Mouse (Mus musculus) hindbrain, embryonic 13.5 days (tissue): ENCODE measurements at regions not wholly inside any gene's neighbourhood (a gene's known extent, or its start where the extent isn't known, plus 50 kb on each side); places are given as distances from the start of the nearest gene placed in this dataset.
A peak's percentile ranks its signal among the peaks of the same experiment; 100 is the strongest.

ENCODE experiments used
- ATAC-seq: fragments of 200-750 bp; cut with Nextera tagmentation; 2 replicates; pipeline ENCODE4 v1.8.0; 2017; ENCODE audit warnings: moderate TSS enrichment; ENCODE audit not compliant: low FRiP score
- H3K27ac ChIP-seq: fragments of 300-500 bp; sonication (generic); 2 replicates; pipeline ENCODE4 v1.5.1; 2015; ENCODE audit warnings: inconsistent platforms, mild to moderate bottlenecking, moderate library complexity
- H3K27me3 ChIP-seq: fragments of 300-500 bp; sonication (generic); 2 replicates; pipeline ENCODE4 v1.6.1; 2015; ENCODE audit warnings: mild to moderate bottlenecking, inconsistent platforms
- H3K36me3 ChIP-seq: fragments of 300-500 bp; sonication (generic); 2 replicates; pipeline ENCODE4 v1.6.1; 2015; ENCODE audit warnings: mild to moderate bottlenecking, inconsistent platforms
- H3K4me1 ChIP-seq: fragments of 300-500 bp; sonication (generic); replicated peaks from 2 replicates; pipeline ENCODE4 v1.6.1; 2015; ENCODE audit warnings: inconsistent platforms
- H3K4me2 ChIP-seq: fragments of 300-500 bp; sonication (generic); 2 replicates; pipeline ENCODE4 v1.6.1; 2015; ENCODE audit warnings: inconsistent platforms, mild to moderate bottlenecking, moderate library complexity
- H3K4me3 ChIP-seq: fragments of 300-500 bp; sonication (generic); 2 replicates; pipeline ENCODE4 v1.5.1; 2015; ENCODE audit warnings: mild to moderate bottlenecking, inconsistent platforms
- H3K9ac ChIP-seq: fragments of 300-500 bp; sonication (generic); 2 replicates; pipeline ENCODE4 v1.6.1; 2015; ENCODE audit warnings: mild to moderate bottlenecking, inconsistent platforms
- H3K9me3 ChIP-seq: fragments of 300-500 bp; sonication (generic); 2 replicates; pipeline ENCODE4 v1.6.1; 2016; ENCODE audit warnings: inconsistent platforms
- WGBS: fragments of 180-500 bp; shearing (Covaris S2); methylation state at CpG from one replicate; pipeline ENCODE4 v1.1.7; 2015; 5-methylcytosine and 5-hydroxymethylcytosine counted together

DNA sequence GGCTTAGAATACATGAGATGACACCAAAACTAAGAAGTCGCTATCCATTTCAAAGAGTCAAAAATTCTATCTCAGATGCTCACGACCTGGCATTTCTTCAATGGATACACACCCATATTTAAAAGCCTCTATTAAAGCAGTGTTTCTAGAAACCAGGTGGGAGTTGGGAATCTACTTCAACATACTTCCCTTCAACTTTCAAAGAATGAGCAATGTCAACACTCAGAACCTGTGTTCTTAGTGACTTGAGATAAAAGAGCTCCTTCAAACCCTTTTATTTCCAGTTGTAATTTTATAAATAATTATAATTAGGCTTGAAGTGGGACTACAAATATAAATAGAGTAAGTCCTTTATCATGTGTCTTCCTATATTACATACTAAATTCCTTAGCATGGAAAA lies 747.0 kb upstream of the Chrm3 start:
- H3K4me2 ChIP-seq, result no peak overlapping the region
- H3K36me3 ChIP-seq, result no peaks in the 10 kb centered on the region

DNA sequence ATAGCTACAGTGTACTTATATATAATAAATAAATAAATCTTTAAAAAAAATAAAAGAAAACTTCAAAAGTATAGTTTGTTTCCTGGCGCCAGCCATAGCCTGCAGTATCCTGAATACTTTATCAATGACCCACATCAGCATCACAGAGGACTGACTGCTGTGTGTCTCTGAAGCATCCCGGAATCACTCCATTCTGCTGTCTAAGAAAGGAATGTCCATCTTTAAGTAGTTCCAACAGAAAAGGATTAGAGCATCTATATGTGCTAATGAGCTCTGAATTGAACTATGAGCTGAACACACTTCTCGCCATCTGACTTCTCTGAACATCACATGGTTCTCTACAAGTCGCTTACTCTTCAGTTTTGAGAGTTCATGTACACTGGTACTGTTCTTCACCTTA lies 745.8 kb upstream of the Chrm3 start:
- Histone ChIP-seq H3K4me3 (no peak overlapping the region), H3K27ac (no peak overlapping the region), H3K36me3 (no peaks in the 10 kb centered on the region), H3K4me2 (no peak overlapping the region), H3K9ac (no peak overlapping the region), H3K4me1 (no peaks in the 10 kb centered on the region), H3K9me3 (no peaks in the 10 kb centered on the region), H3K27me3 (no peaks in the 10 kb centered on the region)
- 85% methylated on average over 4 of the region's 4 CpGs for WGBS
- ATAC-seq, result no peak

More for the DNA sequence above, 747.0 kb upstream of the Chrm3 start:
- Histone ChIP-seq H3K9ac (no peak overlapping the region), H3K4me1 (no peaks in the 10 kb centered on the region), H3K27me3 (no peaks in the 10 kb centered on the region), H3K4me3 (no peak overlapping the region), H3K9me3 (no peaks in the 10 kb centered on the region), H3K27ac (no peak overlapping the region)
- no peak for ATAC-seq
- WGBS, result 91% methylated on average over 2 of the region's 2 CpGs

DNA sequence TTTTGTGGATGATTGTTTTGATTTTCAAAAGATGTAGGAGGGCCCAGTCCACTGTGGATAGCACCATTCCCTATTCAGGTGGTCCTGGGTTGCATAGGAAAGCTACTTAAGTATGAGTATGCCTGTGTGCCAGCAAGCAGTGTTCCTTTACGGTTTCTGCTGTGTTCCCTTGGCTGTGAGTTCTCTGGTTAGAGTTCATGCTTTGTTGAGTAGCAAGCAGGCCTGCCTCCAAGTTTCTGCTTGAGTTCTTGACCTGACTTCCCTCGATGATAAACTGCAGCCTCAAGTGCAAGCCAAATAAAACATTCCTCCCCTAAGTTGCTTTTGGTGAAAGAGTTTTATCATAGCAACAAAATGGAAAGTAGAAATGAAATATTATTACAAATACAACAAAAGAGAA lies 744.9 kb upstream of the Chrm3 start:
- Histone ChIP-seq H3K27me3 (no peaks in the 10 kb centered on the region), H3K9me3 (no peaks in the 10 kb centered on the region), H3K27ac (no peak overlapping the region), H3K4me2 (no peak overlapping the region), H3K4me1 (no peaks in the 10 kb centered on the region), H3K4me3 (no peak overlapping the region), H3K9ac (no peak overlapping the region), H3K36me3 (no peaks in the 10 kb centered on the region)
- 81% methylated on average over 2 of the region's 2 CpGs for WGBS
- ATAC-seq, result no peak

DNA sequence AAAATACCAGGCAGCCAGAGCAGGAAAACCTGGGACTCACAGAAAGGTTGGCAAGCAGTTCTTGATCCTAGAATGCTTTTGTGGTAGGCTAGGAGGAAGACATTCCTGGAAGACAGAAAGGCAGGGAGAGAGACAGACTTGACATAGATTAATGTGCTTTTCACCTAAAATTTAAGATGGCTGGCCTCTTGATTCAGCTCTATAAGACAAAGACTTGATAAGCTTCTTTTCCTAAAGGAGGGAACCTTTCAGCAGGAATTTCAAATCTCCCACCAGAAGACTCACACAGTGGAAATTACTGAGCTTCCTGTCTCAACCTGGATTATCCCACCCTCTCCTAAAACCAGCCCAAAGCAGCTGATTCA lies 738.9 kb upstream of the Chrm3 start:
- ATAC-seq, result no peak
- Histone ChIP-seq H3K9me3 (no peaks in the 10 kb centered on the region), H3K4me2 (no peak overlapping the region), H3K27ac (peak overlapping the region; percentile 67; the same call in 1 of the 2 replicates), H3K4me3 (no peak overlapping the region), H3K27me3 (no peaks in the 10 kb centered on the region), H3K4me1 (peaks cover 10% of the 10 kb centered on the region), H3K36me3 (no peaks in the 10 kb centered on the region), H3K9ac (no peak overlapping the region)

DNA sequence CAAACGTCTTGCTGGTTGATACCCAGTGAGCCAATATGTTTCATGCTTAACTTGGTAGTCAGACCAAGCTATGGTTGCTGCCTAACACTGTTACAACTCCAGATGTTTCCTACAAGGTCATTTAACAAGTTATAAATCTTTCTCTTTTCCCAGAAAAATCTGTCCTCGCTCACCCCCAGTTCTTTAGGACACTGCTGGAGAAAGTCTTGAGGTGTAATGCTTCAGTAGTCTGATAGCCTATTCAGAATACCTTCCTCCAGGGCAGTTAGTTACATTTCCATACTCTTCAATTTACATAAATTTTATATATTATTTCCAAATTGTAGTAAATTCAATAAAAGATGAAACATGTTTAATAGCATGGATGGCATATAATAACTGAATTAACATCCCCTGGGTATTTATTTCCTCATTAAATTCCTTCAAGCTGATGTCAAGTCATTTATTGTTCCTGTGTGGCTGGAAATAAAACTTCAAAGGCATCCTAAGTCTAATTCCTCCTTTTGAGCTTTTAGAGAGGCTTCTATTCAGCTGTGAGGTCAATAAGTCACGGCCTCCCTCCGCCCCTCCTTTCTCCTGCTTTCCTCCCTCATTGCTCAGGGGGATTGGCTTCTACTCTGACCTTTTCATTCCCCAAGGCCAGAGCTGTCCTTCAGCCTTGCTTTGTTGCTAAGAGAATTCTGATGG lies 738.4 kb upstream of the Chrm3 start:
- H3K9ac ChIP-seq, result no peak overlapping the region
- WGBS, result 9% methylated on average over 4 of the region's 4 CpGs
- H3K4me2 ChIP-seq, result no peak overlapping the region
- peak overlapping the region; percentile 67 for H3K27ac ChIP-seq
- peaks cover 10% of the 10 kb centered on the region for H3K4me1 ChIP-seq
- H3K36me3 ChIP-seq, result no peaks in the 10 kb centered on the region
- no peak overlapping the region for H3K4me3 ChIP-seq
- H3K27me3 ChIP-seq, result no peaks in the 10 kb centered on the region
- no peaks in the 10 kb centered on the region for H3K9me3 ChIP-seq
- ATAC-seq, result peak; percentile 59

DNA sequence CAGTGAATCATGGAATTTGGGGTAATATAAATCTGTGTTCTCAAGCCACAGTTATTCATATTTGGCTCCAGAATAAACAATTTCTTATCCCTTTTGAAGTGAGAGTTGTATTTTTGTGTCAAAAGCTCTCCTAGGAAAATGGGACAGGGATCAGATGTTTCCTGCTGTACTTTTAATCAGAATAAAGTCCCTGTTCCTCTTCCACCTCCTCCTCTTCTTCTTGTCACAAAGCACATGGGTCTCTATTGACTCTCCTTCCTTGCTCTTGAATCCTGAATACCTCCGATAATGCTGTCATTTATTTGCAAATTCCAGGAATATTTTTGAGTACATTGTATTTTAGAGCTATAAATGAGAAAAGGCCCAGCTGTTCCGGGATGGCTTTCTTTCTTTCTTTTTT lies 732.3 kb upstream of the Chrm3 start:
- Histone ChIP-seq H3K4me2 (no peak overlapping the region), H3K4me1 (no peaks in the 10 kb centered on the region), H3K4me3 (no peak overlapping the region), H3K27me3 (no peaks in the 10 kb centered on the region), H3K9me3 (no peaks in the 10 kb centered on the region; the same call in 1 of the 2 replicates), H3K27ac (no peak overlapping the region), H3K36me3 (no peaks in the 10 kb centered on the region), H3K9ac (no peak overlapping the region)
- 61% methylated on average over 2 of the region's 2 CpGs for WGBS
- no peak for ATAC-seq
